Mouse (Mus musculus) ES-Bruce4 (cell line): ENCODE measurements around the gene Abtb1.

Experiments
- CTCF ChIP-seq: IDR thresholded peaks from one replicate; pipeline ENCODE4 v1.8.1; 2011; ENCODE audit warnings: low read depth, low read length
- POLR2A ChIP-seq: IDR thresholded peaks from one replicate; pipeline ENCODE4 v1.8.1; 2011; ENCODE audit warnings: low read length; ENCODE audit not compliant: insufficient read depth

DNA sequence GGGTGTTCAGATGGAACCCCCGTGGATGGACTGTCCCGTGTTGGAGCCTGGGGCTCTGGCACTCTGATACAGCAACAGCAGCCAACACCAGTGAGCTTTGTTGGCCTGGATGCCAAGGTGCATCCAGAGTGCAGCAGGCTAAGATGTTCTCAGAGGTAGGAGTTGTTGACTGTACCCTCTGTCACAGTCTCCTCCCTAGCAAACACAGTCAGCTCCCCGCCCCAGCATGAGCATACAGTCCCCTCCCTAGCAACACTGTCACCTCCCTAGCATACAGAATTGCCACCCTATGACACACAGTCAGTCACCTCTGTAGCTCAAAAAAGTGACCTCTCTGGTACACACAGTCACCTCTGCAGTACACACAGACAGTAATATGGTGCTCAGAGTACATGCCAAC lies 24.9 kb downstream of the Abtb1 start:
- TF ChIP-seq CTCF (no peak), POLR2A (no peak)
